17 mouse cellular contexts compared by ENCODE assay signal in the genomic region with DNA sequence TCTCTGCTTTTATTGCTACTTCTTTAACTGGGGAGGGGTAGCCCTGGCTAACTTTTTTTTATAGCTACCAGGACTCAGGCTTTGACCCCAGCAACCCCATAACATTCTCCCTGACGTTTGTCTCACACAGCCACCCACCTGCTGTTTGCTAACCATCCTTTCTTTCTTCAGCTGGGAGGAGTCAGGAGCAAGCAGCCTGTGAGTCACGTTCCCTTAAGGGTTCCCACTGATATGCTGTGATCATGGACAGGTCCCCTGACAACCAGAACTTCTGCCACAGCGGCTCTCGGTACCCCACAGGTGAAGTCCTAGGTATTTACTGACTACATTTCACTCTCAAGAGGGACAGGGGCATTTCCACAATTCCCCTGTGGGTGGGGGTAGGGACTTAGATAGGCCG. TPM values are rescaled to one million over a fixed set of nuclear protein-coding genes. Genes with fewer than 3 reads are reported as not detected.
DNase-seq lines count a peak whose midpoint lies in the region; ATAC-seq and TF ChIP-seq lines count a peak whose summit lies in the region.
"Had no signal": no experiment of that assay in that cellular context is flagged by ENCODE, and none has a peak within 500 bp of the region (broad histone marks: within the 10 kb centered on the region; RNA-seq: fewer than 3 reads in every experiment).

No protein-coding gene starts in this region.

- H3K36me3 ChIP-seq in kidney, embryonic 15.5 days, result no peaks in the 10 kb centered on the region
- H3K36me3 ChIP-seq in myocyte (ENCODE audit: control insufficient read depth, insufficient read depth), result no peaks in the 10 kb centered on the region
- H3K36me3 ChIP-seq: heart, embryonic 13.5 days; midbrain, embryonic 12.5 days; neural tube, embryonic 15.5 days had no signal

- no peak for DNase-seq in kidney, adult 18-20 months
- peak; percentile 33 for DNase-seq in thymus, postnatal 4 days
- DNase-seq in thymus, postnatal 10 days (ENCODE audit: low spot score in 2 of 2), result no peak
- DNase-seq in frontal cortex, adult 2 months (ENCODE audit: extremely low spot score in 1 of 2, low spot score in 1 of 2), result no peak
- DNase-seq in right cerebral cortex, postnatal 36 days (ENCODE audit: low spot score in 2 of 2), result no peak
- DNase-seq: adrenal gland, postnatal 36 days; cerebellum, adult 9-11 months; layer of hippocampus, postnatal 36 days; right cerebral cortex, postnatal 25 days had no signal

- H3K27me3 ChIP-seq in kidney, embryonic 15.5 days, result no peaks in the 10 kb centered on the region
- H3K27me3 ChIP-seq in myocyte (ENCODE audit: control insufficient read depth, insufficient read depth, insufficient read length), result no peaks in the 10 kb centered on the region
- H3K27me3 ChIP-seq: forebrain, embryonic 13.5 days; heart, embryonic 13.5 days; midbrain, embryonic 12.5 days; neural tube, embryonic 15.5 days had no signal

- no peak overlapping the region for H3K9ac ChIP-seq in kidney, embryonic 15.5 days
- H3K9ac ChIP-seq: forebrain, embryonic 13.5 days; heart, embryonic 13.5 days; midbrain, embryonic 12.5 days; neural tube, embryonic 15.5 days had no signal

- no peak for ATAC-seq in kidney, embryonic 15.5 days (replicated peaks; ENCODE audit: low FRiP score)
- ATAC-seq: forebrain, embryonic 13.5 days; hindbrain, postnatal 0 days had no signal

- no peak overlapping the region for H3K4me3 ChIP-seq in kidney, embryonic 15.5 days (replicated peaks)
- H3K4me3 ChIP-seq in myocyte, result no peak overlapping the region
- H3K4me3 ChIP-seq: forebrain, embryonic 13.5 days; heart, embryonic 13.5 days; midbrain, embryonic 12.5 days; neural tube, embryonic 15.5 days had no signal

- no peaks in the 10 kb centered on the region for H3K9me3 ChIP-seq in kidney, embryonic 15.5 days (replicated peaks)
- H3K9me3 ChIP-seq: forebrain, embryonic 13.5 days; heart, embryonic 13.5 days; midbrain, embryonic 12.5 days; neural tube, embryonic 15.5 days had no signal

- peak overlapping the region; percentile 92 for H3K27ac ChIP-seq in kidney, embryonic 15.5 days
- H3K27ac ChIP-seq: forebrain, embryonic 13.5 days; heart, embryonic 13.5 days; hindbrain, postnatal 0 days; macrophage; midbrain, embryonic 12.5 days; neural tube, embryonic 15.5 days had no signal

- no peak for TF ChIP-seq POLR2A in myocyte (IDR thresholded peaks at IDR 0.05; ENCODE audit: insufficient read length, low read depth)

- no peaks in the 10 kb centered on the region for H3K79me2 ChIP-seq in myocyte (ENCODE audit: control insufficient read depth, insufficient read depth)

- WGBS in kidney, embryonic 15.5 days, result 61% methylated on average over 5 of the region's 5 CpGs

- H3K4me1 ChIP-seq in kidney, embryonic 15.5 days, result peaks cover 72% of the 10 kb centered on the region

- no peak overlapping the region for H3ac ChIP-seq in myocyte (ENCODE audit: control insufficient read depth, insufficient read length)

- no peak overlapping the region for H3K4me2 ChIP-seq in kidney, embryonic 15.5 days
- peak overlapping the region; percentile 37 for H3K4me2 ChIP-seq in myocyte (ENCODE audit: low read depth)
- H3K4me2 ChIP-seq: forebrain, embryonic 13.5 days; heart, embryonic 13.5 days; midbrain, embryonic 12.5 days; neural tube, embryonic 15.5 days had no signal

TF ChIP-seq in myocyte, 11 proteins besides CTCF, POLR2A, EP300 and RAD21:
- TF ChIP-seq TCF12 (IDR thresholded peaks at IDR 0.05; ENCODE audit: insufficient read depth, poor library complexity, severe bottlenecking) (no peak), E2F4 (IDR thresholded peaks at IDR 0.05; ENCODE audit: insufficient read depth) (no peak), MAX (IDR thresholded peaks at IDR 0.05; ENCODE audit: low read depth) (no peak), MYOD1 (IDR thresholded peaks at IDR 0.05; ENCODE audit: control insufficient read depth in 1 of 3, insufficient read length in 2 of 3, low read depth in 2 of 3) (peak; percentile 18 to 77 (median 61)), CEBPB (IDR thresholded peaks at IDR 0.05; ENCODE audit: insufficient read depth, poor library complexity, severe bottlenecking) (no peak), USF1 (IDR thresholded peaks at IDR 0.05; ENCODE audit: low read depth) (no peak), TCF3 (IDR thresholded peaks at IDR 0.05; ENCODE audit: insufficient read length, low read depth) (no peak), MYOG (IDR thresholded peaks at IDR 0.05; ENCODE audit: control insufficient read depth in 1 of 3, insufficient read depth in 1 of 3, insufficient read length in 2 of 3, low read depth in 2 of 3) (peak in 1 of 3 experiments; percentile 52), SRF (IDR thresholded peaks at IDR 0.05; ENCODE audit: control insufficient read depth, insufficient read length, low read depth) (no peak), POLR2AphosphoS2 (IDR thresholded peaks at IDR 0.05; ENCODE audit: insufficient read length, low read depth) (no peak)
TF ChIP-seq in myocyte: peak in this region for 2.

RNA-seq across cellular contexts. Expression of gene Irf2bp2, which starts 19.4 kb away (rescaled TPM):
- 12.3 and 13.3 TPM in 2 replicates for polyA plus RNA-seq in kidney, embryonic 15.5 days (2015; fragmentation: Nextera tagmentation; extraction: Ambion mirVana)
- polyA plus RNA-seq in myocyte (2012; fragmentation: generic; extraction: Trizol), result 16.8 TPM
- polyA plus RNA-seq in frontal cortex, adult 2 months (2012; rRNA removed), result 36.5 and 40.8 TPM in 2 replicates
